Mouse (Mus musculus) liver, postnatal 0 days (tissue): ENCODE results near the gene Ubap1. TPM values are rescaled to one million over a fixed set of nuclear protein-coding genes. Genes with fewer than 3 reads are reported as not detected.

Experiments used
- ATAC-seq: fragments of 200-750 bp; cut with Nextera tagmentation; 2 replicates; pipeline ENCODE4 v1.8.0; 2017; ENCODE audit warnings: mild to moderate bottlenecking, moderate library complexity
- DNase-seq: peaks from one replicate; pipeline ENCODE4 v3.0.0-alpha.2; 2016
- H3K27ac ChIP-seq: fragments of 300-500 bp; sonication (generic); 2 replicates; pipeline ENCODE4 v1.5.1; 2014; ENCODE audit warnings: antibody characterized with exemption, moderate library complexity, mild to moderate bottlenecking, low read depth
- H3K27me3 ChIP-seq: fragments of 300-500 bp; sonication (generic); 2 replicates; pipeline ENCODE4 v1.6.1; 2014; ENCODE audit warnings: low read length, control low read depth, mixed read lengths; ENCODE audit not compliant: insufficient read depth
- H3K36me3 ChIP-seq: fragments of 300-500 bp; sonication (generic); replicated peaks from 2 replicates; pipeline ENCODE4 v1.6.1; 2014; ENCODE audit warnings: mild to moderate bottlenecking, control low read depth, low read length, moderate library complexity, mixed read lengths; ENCODE audit not compliant: insufficient read depth
- H3K4me1 ChIP-seq: fragments of 300-500 bp; sonication (generic); 2 replicates; pipeline ENCODE4 v1.6.1; 2014; ENCODE audit warnings: antibody characterized with exemption, mild to moderate bottlenecking, control low read depth; ENCODE audit not compliant: insufficient read depth
- H3K4me2 ChIP-seq: fragments of 300-500 bp; sonication (generic); 2 replicates; pipeline ENCODE4 v1.6.1; 2014; ENCODE audit warnings: low read depth, mild to moderate bottlenecking, low read length, moderate library complexity, mixed read lengths
- H3K4me3 ChIP-seq: fragments of 300-500 bp; sonication (generic); 2 replicates; pipeline ENCODE4 v1.5.1; 2014; ENCODE audit warnings: low read depth, low read length
- H3K9ac ChIP-seq: fragments of 300-500 bp; sonication (generic); replicated peaks from 2 replicates; pipeline ENCODE4 v1.6.1; 2014; ENCODE audit warnings: mild to moderate bottlenecking, moderate library complexity
- H3K9me3 ChIP-seq: fragments of 300-500 bp; sonication (generic); 2 replicates; pipeline ENCODE4 v1.6.1; 2016; ENCODE audit warnings: mild to moderate bottlenecking, control low read depth, low read length, mixed read lengths
- CTCF ChIP-seq: sonication (generic); IDR thresholded peaks from 2 replicates; pipeline ENCODE4 v1.5.1; 2016; ENCODE audit warnings: antibody characterized with exemption, low read depth
- EP300 ChIP-seq: IDR thresholded peaks from 2 replicates; pipeline ENCODE4 v1.6.1; 2016; ENCODE audit warnings: antibody characterized with exemption, low read depth, mild to moderate bottlenecking
- WGBS: fragments of 180-500 bp; shearing (Covaris S2); extraction: QIAGEN DNeasy Blood & Tissue Kit; methylation state at CpG from one replicate; pipeline ENCODE4 v1.1.7; 2014; ENCODE audit not compliant: insufficient replicate concordance; 5-methylcytosine and 5-hydroxymethylcytosine counted together
- polyA plus RNA-seq: library from polyadenylated mRNA; unstranded; fragments of >200 nt; fragmentation: Nextera tagmentation; extraction: Ambion mirVana; gene quantifications from 2 replicates; pipeline ENCODE4 v1.2.1, GENCODE M21; 2015

The Ubap1 gene
- polyA plus RNA-seq, 1 experiment from 2014 or later, result 25.6 TPM

DNA sequence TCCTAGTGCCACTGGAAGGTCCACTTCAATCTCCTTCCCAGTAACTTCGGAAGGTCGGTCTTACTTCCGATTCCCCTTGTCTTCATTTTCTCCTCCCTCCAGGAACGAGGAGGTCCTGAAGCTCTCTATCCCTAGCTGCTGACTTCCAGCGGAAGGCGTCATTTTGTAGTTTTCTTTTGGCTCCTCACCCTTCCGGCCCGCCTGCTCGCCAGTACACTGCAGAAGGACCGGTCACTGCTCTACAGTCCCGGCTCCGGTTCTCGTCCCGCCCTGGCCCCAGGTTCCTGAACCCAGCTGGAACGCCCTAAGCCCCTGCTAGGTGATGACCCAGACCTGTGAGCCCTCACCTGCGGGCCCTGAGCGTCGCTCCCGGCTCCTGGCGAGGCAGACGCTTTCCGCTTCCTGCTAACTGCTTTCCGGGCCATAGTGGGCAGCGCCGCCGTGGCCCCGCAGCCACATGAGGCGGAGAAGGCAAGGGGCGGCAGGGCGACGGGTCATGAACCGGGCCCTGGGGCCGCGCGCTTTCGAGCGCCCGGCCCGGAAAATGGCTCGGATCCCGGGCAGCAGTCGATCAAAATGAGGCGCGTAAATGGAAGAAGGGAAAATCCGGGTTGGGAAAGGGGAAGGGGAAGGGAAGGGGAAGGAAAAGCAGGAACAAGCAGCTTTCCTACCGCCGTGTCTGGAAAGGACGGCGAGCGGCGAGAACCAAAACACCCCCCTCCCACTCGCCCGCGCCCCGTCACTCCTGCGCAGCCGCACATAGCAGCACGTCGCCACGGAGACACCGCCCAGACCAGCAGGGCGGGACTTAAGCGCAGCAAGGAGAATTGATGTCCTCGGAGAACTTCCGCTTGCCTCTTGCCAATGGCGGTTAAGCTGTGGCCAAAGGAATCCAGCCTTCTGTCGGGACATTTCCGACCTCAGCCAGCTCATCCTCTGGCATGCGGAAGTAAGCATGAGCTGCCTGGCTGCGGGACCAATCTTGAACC lies 34.4 kb upstream of the Ubap1 start, which contains the start of gene Dcaf12:
Dcaf12 (minus strand) TSS at position 749 of the 989 bp plus-strand sequence.
- Histone ChIP-seq H3K4me2 (peak within 1 kb of the TSS; percentile 78), H3K9ac (peak within 1 kb of the TSS; percentile 98), H3K9me3 (no peaks in the 10 kb centered on the region), H3K4me1 (peaks cover 37% of the 10 kb centered on the region), H3K27me3 (no peaks in the 10 kb centered on the region), H3K36me3 (peaks cover 34% of the 10 kb centered on the region), H3K27ac (peak within 1 kb of the TSS; percentile 99), H3K4me3 (peak within 1 kb of the TSS; percentile 90)
- under 1% methylated on average over 70 of the region's 70 CpGs for WGBS
- peak; percentile 95 for DNase-seq
- ATAC-seq, result peak; percentile 97
- TF ChIP-seq EP300 (peak; percentile 54; the same call in 1 of the 2 replicates), CTCF (0 out of 2 replicates have a peak, but pooled peaks have one; percentile 1)

DNA sequence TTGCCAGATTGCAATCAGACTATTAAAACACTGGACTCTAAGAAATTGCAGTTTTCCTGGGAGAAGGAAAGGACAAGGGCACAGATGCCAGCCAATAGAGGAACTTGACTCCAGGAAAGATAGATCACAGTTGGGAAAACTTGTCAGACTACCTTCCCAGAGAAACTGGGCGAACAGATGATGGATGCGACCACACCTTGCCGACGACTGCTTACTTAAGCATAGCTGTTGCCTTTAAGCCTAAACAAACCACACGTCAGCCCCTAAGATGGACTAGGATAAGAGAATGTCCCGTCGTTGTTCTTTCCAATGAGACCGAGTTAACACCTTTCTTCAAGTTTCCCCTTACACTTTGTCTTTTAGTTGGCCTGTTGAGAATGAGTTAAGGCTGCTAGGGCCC lies 33.6 kb upstream of the Ubap1 start:
- Histone ChIP-seq H3K9ac (peak overlapping the region; percentile 98), H3K9me3 (no peaks in the 10 kb centered on the region), H3K4me1 (peaks cover 37% of the 10 kb centered on the region), H3K27ac (peak overlapping the region; percentile 99), H3K4me3 (peak overlapping the region; percentile 90), H3K27me3 (no peaks in the 10 kb centered on the region), H3K36me3 (peaks cover 27% of the 10 kb centered on the region), H3K4me2 (peak overlapping the region; percentile 78)
- WGBS, result 49% methylated on average over 8 of the region's 8 CpGs
- DNase-seq (no peak), ATAC-seq (no peak)
- TF ChIP-seq CTCF (no peak), EP300 (no peak)

DNA sequence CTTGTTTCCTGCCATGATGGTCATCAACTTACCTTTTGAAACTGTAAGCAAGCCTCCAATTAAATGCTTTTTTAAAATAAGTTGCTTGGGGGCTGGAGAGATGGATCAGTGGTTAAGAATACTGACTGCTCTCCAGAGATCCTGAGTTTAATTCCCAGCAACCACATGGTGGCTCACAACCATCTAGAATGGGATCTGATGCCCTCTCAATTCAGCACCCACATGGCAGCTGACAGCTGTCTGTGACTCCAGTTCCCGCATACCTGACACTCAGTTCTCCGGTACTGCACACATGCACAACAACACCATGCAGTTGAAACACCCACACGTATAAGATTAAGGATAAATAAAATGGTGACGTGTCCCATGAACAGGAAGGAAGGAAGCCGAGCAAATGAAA lies 30.5 kb upstream of the Ubap1 start:
- ATAC-seq (no peak), DNase-seq (no peak)
- Histone ChIP-seq H3K4me2 (no peak overlapping the region), H3K27ac (no peak overlapping the region), H3K4me3 (no peak overlapping the region), H3K4me1 (peaks cover 19% of the 10 kb centered on the region), H3K9me3 (no peaks in the 10 kb centered on the region), H3K36me3 (0 out of 2 replicates have a peak, but pooled peaks cover under 1% of the 10 kb centered on the region), H3K9ac (no peak overlapping the region), H3K27me3 (no peaks in the 10 kb centered on the region)
- TF ChIP-seq CTCF, result 0 out of 2 replicates have a peak, but pooled peaks have one; percentile 17
- no peak for TF ChIP-seq EP300
- 66% methylated on average over 5 of the region's 5 CpGs for WGBS

DNA sequence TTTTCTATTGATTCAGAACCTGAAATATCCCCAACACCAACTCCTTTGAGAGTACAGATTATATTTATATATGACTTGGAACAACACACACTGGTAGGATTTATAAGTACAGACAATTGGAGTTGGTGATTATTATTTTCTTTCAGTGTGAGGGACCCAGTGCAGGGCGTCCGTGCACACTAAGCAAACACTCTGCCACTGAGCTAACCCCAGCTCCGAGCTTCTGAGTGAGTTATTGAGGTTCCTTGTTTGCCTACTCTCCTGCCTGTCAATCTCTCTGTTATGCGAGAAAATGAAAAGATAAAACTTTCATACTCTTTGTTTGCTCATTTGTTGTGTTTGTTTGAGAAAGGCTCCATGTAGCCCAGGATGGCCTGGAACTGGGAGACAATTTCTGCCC lies 27.8 kb upstream of the Ubap1 start:
- 50% methylated on average over 4 of the region's 4 CpGs for WGBS
- no peak overlapping the region for H3K27ac ChIP-seq
- no peak overlapping the region for H3K4me3 ChIP-seq
- H3K9ac ChIP-seq, result no peak overlapping the region
- H3K36me3 ChIP-seq, result no peaks in the 10 kb centered on the region
- H3K9me3 ChIP-seq, result no peaks in the 10 kb centered on the region
- H3K4me2 ChIP-seq, result no peak overlapping the region
- ATAC-seq, result no peak
- no peak for DNase-seq
- no peaks in the 10 kb centered on the region for H3K27me3 ChIP-seq
- TF ChIP-seq EP300 (no peak), CTCF (no peak)
- H3K4me1 ChIP-seq, result peaks cover 8% of the 10 kb centered on the region; the same call in 1 of the 2 replicates

DNA sequence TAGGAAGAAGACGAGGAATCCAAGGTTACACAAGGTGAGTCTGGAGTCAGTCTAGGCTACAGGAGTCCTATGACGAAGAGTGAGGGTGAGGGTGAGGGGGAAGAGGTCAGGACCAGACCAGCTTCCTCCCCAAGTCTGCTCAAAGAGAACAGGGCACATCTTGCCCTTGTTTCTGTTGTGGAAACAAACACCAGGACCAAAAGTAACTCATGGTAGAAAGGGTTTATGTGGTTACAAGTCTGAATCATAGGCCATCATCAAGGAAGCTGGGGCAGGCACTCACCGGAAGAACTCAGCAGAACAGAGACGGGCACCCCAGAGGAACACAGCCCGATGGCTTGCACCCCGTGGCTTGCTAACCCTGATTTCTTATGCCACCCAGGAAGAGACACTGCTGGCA lies 21.9 kb upstream of the Ubap1 start:
- H3K9me3 ChIP-seq, result no peaks in the 10 kb centered on the region
- no peaks in the 10 kb centered on the region for H3K27me3 ChIP-seq
- WGBS, result 87% methylated on average over 6 of the region's 6 CpGs
- no peak for TF ChIP-seq EP300
- no peak for TF ChIP-seq CTCF
- H3K9ac ChIP-seq, result no peak overlapping the region
- H3K4me1 ChIP-seq, result peaks cover 27% of the 10 kb centered on the region
- no peak overlapping the region for H3K27ac ChIP-seq
- ATAC-seq, result no peak
- no peaks in the 10 kb centered on the region for H3K36me3 ChIP-seq
- no peak overlapping the region for H3K4me2 ChIP-seq
- H3K4me3 ChIP-seq, result no peak overlapping the region
- no peak for DNase-seq

DNA sequence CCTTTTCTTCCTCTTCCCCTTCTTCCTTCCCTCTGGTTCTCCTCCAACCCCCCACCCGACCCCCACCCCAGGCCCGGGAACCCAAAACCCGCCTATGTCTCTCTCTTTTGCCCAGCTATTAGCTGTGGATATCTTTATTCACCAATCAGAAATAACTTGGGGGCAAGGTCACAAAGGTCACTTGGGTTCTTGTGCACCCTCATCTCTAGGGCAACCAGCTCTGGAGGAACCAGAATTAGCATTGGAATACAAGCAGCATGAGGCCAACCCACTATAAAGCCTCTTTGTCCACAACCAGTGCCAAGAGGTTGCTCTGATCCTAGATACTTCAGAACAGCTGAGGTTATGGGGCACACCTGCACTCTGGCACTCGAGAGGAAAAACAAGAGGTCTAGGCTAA lies 19.3 kb upstream of the Ubap1 start:
- TF ChIP-seq EP300 (no peak), CTCF (no peak)
- 70% methylated on average over 4 of the region's 4 CpGs for WGBS
- H3K9me3 ChIP-seq, result no peaks in the 10 kb centered on the region
- no peak overlapping the region for H3K4me2 ChIP-seq
- peak overlapping the region; percentile 26; the same call in 1 of the 2 replicates for H3K27ac ChIP-seq
- DNase-seq (no peak), ATAC-seq (no peak)
- H3K27me3 ChIP-seq, result no peaks in the 10 kb centered on the region
- no peak overlapping the region for H3K4me3 ChIP-seq
- no peak overlapping the region for H3K9ac ChIP-seq
- peaks cover 33% of the 10 kb centered on the region for H3K4me1 ChIP-seq
- H3K36me3 ChIP-seq, result no peaks in the 10 kb centered on the region
